Mouse (Mus musculus) limb, embryonic 14.5 days (tissue): Measurements from ENCODE around the gene Six5. TPM values are rescaled to one million over a fixed set of nuclear protein-coding genes. Genes with fewer than 3 reads are reported as not detected.

Source experiments
- ATAC-seq: fragments of 200-750 bp; cut with Nextera tagmentation; 2 replicates; pipeline ENCODE4 v1.8.0; 2017; ENCODE audit warnings: low read depth, moderate number of reproducible peaks, moderate TSS enrichment; ENCODE audit not compliant: low FRiP score
- DNase-seq: peaks from one replicate; pipeline ENCODE4 v3.0.0-alpha.2; 2015; ENCODE audit warnings: low spot score
- H3K27ac ChIP-seq: fragments of 300-500 bp; sonication (generic); replicated peaks from 2 replicates; pipeline ENCODE4 v1.5.1; 2014; ENCODE audit warnings: low read depth, mild to moderate bottlenecking, low read length, moderate library complexity, mixed read lengths
- H3K27me3 ChIP-seq: fragments of 300-500 bp; sonication (generic); 2 replicates; pipeline ENCODE4 v1.6.1; 2014; ENCODE audit warnings: low read length, mixed read lengths; ENCODE audit not compliant: control insufficient read depth, insufficient read depth
- H3K36me3 ChIP-seq: fragments of 300-500 bp; sonication (generic); 2 replicates; pipeline ENCODE4 v1.6.1; 2014; ENCODE audit warnings: mild to moderate bottlenecking, low read length, moderate library complexity, mixed read lengths; ENCODE audit not compliant: control insufficient read depth, insufficient read depth
- H3K4me1 ChIP-seq: fragments of 300-500 bp; sonication (generic); 2 replicates; pipeline ENCODE4 v1.6.1; 2014; ENCODE audit warnings: antibody characterized with exemption, low read length, mixed read lengths; ENCODE audit not compliant: control insufficient read depth, insufficient read depth
- H3K4me2 ChIP-seq: fragments of 300-500 bp; sonication (generic); replicated peaks from 2 replicates; pipeline ENCODE4 v1.6.1; 2014; ENCODE audit warnings: low read depth, mild to moderate bottlenecking, low read length, moderate library complexity; ENCODE audit not compliant: severe bottlenecking
- H3K4me3 ChIP-seq: fragments of 300-500 bp; sonication (generic); replicated peaks from 2 replicates; pipeline ENCODE4 v1.5.1; 2014; ENCODE audit warnings: low read length
- H3K9ac ChIP-seq: fragments of 300-500 bp; sonication (generic); 2 replicates; pipeline ENCODE4 v1.6.1; 2014; ENCODE audit warnings: mild to moderate bottlenecking, low read depth, low read length, moderate library complexity; ENCODE audit not compliant: severe bottlenecking
- H3K9me3 ChIP-seq: fragments of 300-500 bp; sonication (generic); 2 replicates; pipeline ENCODE4 v1.6.1; 2016; ENCODE audit warnings: low read length; ENCODE audit not compliant: control insufficient read depth
- POLR2A ChIP-seq: fragments of 200-500 bp; IDR thresholded peaks from 2 replicates; pipeline ENCODE4 v1.8.0; 2012; ENCODE audit warnings: inconsistent platforms, mild to moderate bottlenecking, moderate library complexity, borderline replicate concordance; ENCODE audit not compliant: insufficient read depth, insufficient read length; ENCODE audit errors: extremely low read depth
- WGBS: fragments of 180-500 bp; shearing (Covaris S2); extraction: QIAGEN DNeasy Blood & Tissue Kit; methylation state at CpG from one replicate; pipeline ENCODE4 v1.1.7; 2014; 5-methylcytosine and 5-hydroxymethylcytosine counted together
- polyA plus RNA-seq, 2 experiments: library from polyadenylated mRNA; depleted of rRNA in 1 of 2; stranded (reverse) in 1 of 2; unstranded in 1 of 2; fragments of >200 nt; fragmentation: Nextera tagmentation in 1 of 2; extraction: Ambion mirVana in 1 of 2; gene quantifications; 2 replicates each; pipeline versions ENCODE4 v1.2.1 to v1.2.3; 2012 to 2014

Six5 gene
- polyA plus RNA-seq (2012; rRNA removed) (103 and 157 TPM in 2 replicates), polyA plus RNA-seq (2014; fragmentation: Nextera tagmentation; extraction: Ambion mirVana) (19.1 and 20.3 TPM in 2 replicates)

DNA sequence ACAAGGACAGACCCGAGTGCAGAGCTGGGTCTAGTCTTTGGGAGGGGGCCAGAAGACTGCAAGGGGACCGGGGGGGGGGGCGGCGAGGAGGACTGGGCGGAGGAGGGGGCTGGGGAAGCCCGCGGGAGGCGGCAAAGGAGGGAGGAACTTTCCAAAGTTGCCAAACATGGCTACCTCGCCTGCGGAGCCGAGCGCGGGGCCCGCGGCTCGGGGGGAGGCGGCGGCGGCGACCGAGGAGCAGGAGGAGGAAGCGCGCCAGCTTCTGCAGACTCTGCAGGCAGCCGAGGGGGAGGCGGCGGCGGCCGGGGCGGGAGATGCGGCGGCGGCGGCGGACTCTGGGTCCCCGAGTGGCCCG is at the start of gene Six5:
Gene Six5 (plus strand): TSS at position 124 of the 355 bp plus-strand sequence.
- Histone ChIP-seq H3K36me3 (peaks cover 33% of the 10 kb centered on the region), H3K9me3 (no peaks in the 10 kb centered on the region), H3K27ac (peak within 1 kb of the TSS; percentile 98), H3K4me1 (peaks cover 37% of the 10 kb centered on the region), H3K27me3 (no peaks in the 10 kb centered on the region), H3K4me2 (peak within 1 kb of the TSS; percentile 84), H3K9ac (peak within 1 kb of the TSS; percentile 94), H3K4me3 (peak within 1 kb of the TSS; percentile 79)
- DNase-seq (no peak), ATAC-seq (no peak)
- 0% methylated on average over 9 of the region's 36 CpGs for WGBS
- no peak for TF ChIP-seq POLR2A

DNA sequence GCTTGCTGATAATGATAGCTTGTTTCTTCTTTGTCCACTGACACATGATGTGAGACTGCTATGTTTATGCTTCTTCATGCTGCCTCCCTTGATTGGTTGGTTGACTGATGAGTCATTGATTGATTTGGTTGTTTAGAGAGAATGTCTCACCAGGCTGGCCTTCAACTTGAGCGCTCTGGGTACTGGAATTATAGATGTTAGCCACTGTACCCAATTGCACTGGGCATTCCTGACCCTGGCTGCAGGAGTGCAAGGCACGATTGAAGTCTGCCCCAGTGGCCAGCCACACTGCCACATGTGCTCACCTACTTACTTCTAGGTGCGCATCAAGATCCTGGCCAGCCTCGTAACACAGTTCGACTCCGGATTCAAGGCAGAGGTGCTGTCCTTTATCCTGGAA is 49.8 kb upstream of the Six5 start:
- H3K36me3 ChIP-seq: peaks cover 100% of the 10 kb centered on the region
- no peak overlapping the region for H3K4me2 ChIP-seq
- no peak overlapping the region for H3K9ac ChIP-seq
- no peak for TF ChIP-seq POLR2A
- H3K9me3 ChIP-seq: no peaks in the 10 kb centered on the region
- no peaks in the 10 kb centered on the region for H3K4me1 ChIP-seq
- 98% methylated on average over 6 of the region's 6 CpGs for WGBS
- H3K4me3 ChIP-seq: no peak overlapping the region
- DNase-seq: no peak
- no peaks in the 10 kb centered on the region for H3K27me3 ChIP-seq
- H3K27ac ChIP-seq: no peak overlapping the region
- no peak for ATAC-seq

DNA sequence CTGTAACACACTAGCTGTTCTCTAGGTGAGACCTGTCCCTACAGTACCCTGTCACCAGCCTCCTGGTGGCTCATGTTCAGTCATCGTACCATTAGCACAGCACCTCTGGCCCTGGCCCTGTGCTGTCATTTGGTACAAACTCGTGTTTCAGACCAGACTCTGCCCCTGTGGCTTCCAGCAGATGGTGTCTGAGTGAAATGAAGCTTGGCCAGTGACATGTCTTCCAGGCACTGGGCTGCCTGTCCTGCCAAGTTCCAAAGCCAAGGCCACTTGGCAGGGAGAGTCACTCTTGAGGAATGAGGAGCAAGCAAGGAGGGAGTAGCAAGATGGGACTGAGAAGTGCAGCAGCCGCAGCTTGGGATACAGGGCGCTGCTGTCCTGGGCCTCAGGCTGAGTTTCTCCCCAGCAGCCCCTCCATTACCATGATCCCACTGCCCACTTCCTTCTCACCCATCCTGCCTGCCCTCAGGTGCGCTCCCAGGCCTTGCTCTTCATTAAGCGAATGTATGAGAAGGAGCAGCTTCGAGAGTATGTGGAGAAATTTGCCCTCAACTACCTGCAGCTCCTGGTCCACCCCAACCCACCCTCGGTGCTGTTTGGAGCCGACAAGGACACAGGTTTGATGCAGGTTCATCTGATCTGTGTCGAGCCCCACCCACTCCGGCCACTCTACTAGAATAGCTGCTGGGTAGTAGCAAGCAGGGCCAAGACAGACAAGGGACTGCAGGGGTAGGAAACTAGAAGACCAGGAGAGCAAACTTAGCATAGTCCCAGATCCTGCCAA is 47.9 kb upstream of the Six5 start:
- Histone ChIP-seq H3K36me3 (peaks cover 100% of the 10 kb centered on the region), H3K9me3 (no peaks in the 10 kb centered on the region), H3K27me3 (no peaks in the 10 kb centered on the region), H3K27ac (no peak overlapping the region), H3K4me1 (no peaks in the 10 kb centered on the region), H3K9ac (no peak overlapping the region), H3K4me3 (no peak overlapping the region), H3K4me2 (no peak overlapping the region)
- TF ChIP-seq POLR2A: no peak
- DNase-seq: no peak
- 91% methylated on average over 11 of the region's 11 CpGs for WGBS
- ATAC-seq: no peak

- no peak overlapping the region for H3K4me3 ChIP-seq
- peaks cover 96% of the 10 kb centered on the region for H3K36me3 ChIP-seq
- DNase-seq (no peak), ATAC-seq (no peak)
- TF ChIP-seq POLR2A: no peak
- no peaks in the 10 kb centered on the region for H3K4me1 ChIP-seq
- WGBS: 87% methylated on average over 12 of the region's 14 CpGs
- no peak overlapping the region for H3K4me2 ChIP-seq
- no peak overlapping the region for H3K9ac ChIP-seq
- H3K9me3 ChIP-seq: no peaks in the 10 kb centered on the region
- H3K27me3 ChIP-seq: no peaks in the 10 kb centered on the region
- H3K27ac ChIP-seq: no peak overlapping the region
Observed at GRCm38 (mm10) chr7:19048006-19048527, 46.3 kb upstream of the Six5 start.

DNA sequence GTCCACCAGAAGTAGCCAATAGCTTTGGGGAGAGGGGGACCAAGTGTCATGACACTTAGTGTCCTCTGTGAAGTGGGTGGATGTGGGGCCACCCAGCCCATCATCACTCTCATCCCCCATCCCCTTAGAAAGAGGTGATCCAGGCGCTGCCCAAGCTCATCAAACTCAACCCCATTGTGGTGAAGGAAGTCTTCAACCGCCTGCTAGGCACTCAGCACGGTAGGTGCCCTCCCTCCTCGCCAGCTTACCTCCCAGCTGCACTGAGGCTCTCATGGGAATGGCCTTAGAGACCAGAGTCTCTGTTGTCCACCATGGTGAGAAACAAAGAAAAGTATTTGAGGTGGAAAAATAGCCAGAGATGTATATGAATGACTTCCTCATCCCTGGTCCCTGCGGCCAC is 45.1 kb upstream of the Six5 start:
- Histone ChIP-seq H3K36me3 (peaks cover 84% of the 10 kb centered on the region), H3K9me3 (no peaks in the 10 kb centered on the region), H3K27me3 (no peaks in the 10 kb centered on the region), H3K4me2 (no peak overlapping the region), H3K9ac (no peak overlapping the region), H3K27ac (no peak overlapping the region), H3K4me3 (no peak overlapping the region), H3K4me1 (no peaks in the 10 kb centered on the region)
- no peak for TF ChIP-seq POLR2A
- ATAC-seq (no peak), DNase-seq (no peak)
- 86% methylated on average over 5 of the region's 5 CpGs for WGBS
